ENCODE assay signal across 25 mouse cellular contexts in genomic region chr14:98866880-98867279, GRCm38 (mm10).
"Had no signal": no experiment of that assay in that cellular context is flagged by ENCODE, and none has a peak within 500 bp of the region (broad histone marks: within the 10 kb centered on the region; RNA-seq: fewer than 3 reads in every experiment).

No protein-coding gene starts in this region.

- DNase-seq: gastrocnemius, postnatal 14 days; gastrocnemius, postnatal 36 days; heart, adult 18-20 months; heart, postnatal 10 days; heart, postnatal 4 days; kidney, adult 18-20 months; kidney, adult 8-10 months; kidney, postnatal 10 days; kidney, postnatal 25 days; kidney, postnatal 4 days; liver; liver, embryonic 13.5 days had no signal

- H3K4me2 ChIP-seq: heart, embryonic 12.5 days; hindbrain, embryonic 12.5 days; hindbrain, embryonic 14.5 days; intestine, embryonic 15.5 days; limb, embryonic 12.5 days; liver, embryonic 13.5 days had no signal

- ATAC-seq: hindbrain, embryonic 16.5 days; inflammation-experienced regulatory T-cells, adult 6 months; intestine, embryonic 15.5 days; intestine, postnatal 0 days had no signal

- H3K9me3 ChIP-seq: heart, embryonic 10.5 days; heart, embryonic 12.5 days; hindbrain, embryonic 10.5 days; hindbrain, embryonic 12.5 days; intestine, embryonic 15.5 days; limb, embryonic 10.5 days; limb, embryonic 12.5 days; liver, embryonic 13.5 days had no signal

- H3K36me3 ChIP-seq: heart, embryonic 10.5 days; heart, embryonic 12.5 days; hindbrain, embryonic 10.5 days; hindbrain, embryonic 12.5 days; intestine, embryonic 15.5 days; limb, embryonic 10.5 days; limb, embryonic 12.5 days; liver, embryonic 13.5 days had no signal

- H3K27ac ChIP-seq: heart, embryonic 10.5 days; hindbrain, embryonic 10.5 days; hindbrain, embryonic 12.5 days; hindbrain, embryonic 14.5 days; intestine, embryonic 15.5 days; layer of hippocampus, adult 2 months; left cerebral cortex, adult 2 months; limb, embryonic 10.5 days; limb, embryonic 12.5 days; liver, embryonic 13.5 days had no signal

- H3K4me1 ChIP-seq: heart, embryonic 10.5 days; hindbrain, embryonic 12.5 days; intestine, embryonic 15.5 days; liver, embryonic 13.5 days had no signal

- H3K27me3 ChIP-seq: heart, embryonic 12.5 days; intestine, embryonic 15.5 days; liver, embryonic 13.5 days had no signal

- H3K9ac ChIP-seq: heart, embryonic 12.5 days; hindbrain, embryonic 12.5 days; hindbrain, embryonic 14.5 days; intestine, embryonic 15.5 days; limb, embryonic 12.5 days; liver, embryonic 13.5 days had no signal

- H3K4me3 ChIP-seq: heart, embryonic 10.5 days; heart, embryonic 12.5 days; hindbrain, embryonic 10.5 days; hindbrain, embryonic 12.5 days; intestine, embryonic 15.5 days; layer of hippocampus, adult 2 months; left cerebral cortex, adult 2 months; limb, embryonic 10.5 days; limb, embryonic 12.5 days; liver, embryonic 13.5 days had no signal
